Mouse (Mus musculus): ENCODE results near the gene Ank. TPM values are rescaled to one million over a fixed set of nuclear protein-coding genes. Genes with fewer than 3 reads are reported as not detected.
"Not testable (repeated sequence)": the region's sequence is repeated elsewhere in the genome, so short reads cannot be mapped to it uniquely, and the experiment has no call there.

Gene Ank
- polyA plus RNA-seq, 1 experiment from 2014 or later: 16.2 TPM

DNA sequence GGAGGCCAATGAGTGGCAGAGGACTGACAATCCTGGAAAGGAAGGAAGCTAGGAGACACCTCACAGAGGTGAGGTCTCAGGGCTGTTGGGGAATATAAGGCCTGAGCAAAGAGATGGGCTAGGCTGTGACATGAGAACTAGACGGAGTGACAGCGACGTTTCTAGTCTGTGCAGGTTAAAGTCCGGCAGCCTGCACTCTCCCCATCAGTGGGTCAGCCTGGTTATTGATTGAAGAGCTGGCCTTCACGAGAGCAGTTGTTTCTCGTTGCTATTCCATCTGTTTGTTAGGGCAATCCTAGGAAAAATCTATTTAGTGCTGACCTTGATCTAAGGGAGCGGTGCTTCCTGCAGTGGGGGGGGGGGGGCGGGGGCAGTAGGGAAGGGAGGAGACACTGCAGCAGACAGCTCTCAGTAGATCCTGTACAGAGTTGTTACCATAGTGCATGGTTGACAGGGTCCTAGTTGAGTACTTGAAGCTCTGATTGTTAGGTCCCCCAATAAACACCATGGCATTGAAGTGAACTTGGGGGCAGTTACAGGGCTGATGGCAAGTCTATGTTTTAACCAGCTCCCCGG, 21.6 kb upstream of the Ank start:
- H3K27ac ChIP-seq (replicated peaks): no peak overlapping the region
- H3K36me3 ChIP-seq (ENCODE audit: control insufficient read depth, insufficient read depth, low read length): no peaks in the 10 kb centered on the region
- no peak overlapping the region for H3K4me2 ChIP-seq (replicated peaks; ENCODE audit: low read depth)
- H3K4me3 ChIP-seq (ENCODE audit: low read depth, low read length): no peak overlapping the region
- H3K27me3 ChIP-seq (ENCODE audit: control insufficient read depth, insufficient read depth, low read length): no peaks in the 10 kb centered on the region
- TF ChIP-seq EP300 (optimal IDR thresholded peaks at IDR 0.05) (no peak), CTCF (IDR thresholded peaks at IDR 0.05; ENCODE audit: low read depth) (no peak)
- ATAC-seq (ENCODE audit: low FRiP score, low TSS enrichment) (no peak), DNase-seq (ENCODE audit: low spot score) (no peak)
- WGBS: 71% methylated on average over 8 of the region's 9 CpGs
- H3K9ac ChIP-seq (ENCODE audit: low read length): no peak overlapping the region
- no peaks in the 10 kb centered on the region for H3K9me3 ChIP-seq (ENCODE audit: control insufficient read depth, low read length)
- no peaks in the 10 kb centered on the region for H3K4me1 ChIP-seq (replicated peaks; ENCODE audit: control insufficient read depth, insufficient read depth)

DNA sequence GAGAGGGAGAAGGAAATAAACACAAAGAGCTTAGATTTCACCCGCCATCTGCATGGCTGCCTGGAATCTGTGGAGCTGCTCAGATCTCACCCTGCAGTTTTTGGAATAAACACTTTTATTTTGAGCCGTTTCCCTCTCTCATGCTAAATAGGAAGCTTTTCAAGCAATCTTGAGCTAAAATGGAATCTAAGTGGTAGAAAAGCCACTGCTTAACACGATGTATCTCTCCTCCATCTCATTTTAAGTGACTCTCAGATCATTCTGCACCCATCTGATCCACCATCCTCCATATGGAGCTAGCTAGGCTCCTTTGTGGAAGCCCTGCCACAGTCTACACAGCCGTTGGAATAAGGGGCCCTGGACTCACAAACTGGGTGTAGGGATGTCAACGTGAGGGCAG, 15.8 kb upstream of the Ank start:
- H3K9ac ChIP-seq (ENCODE audit: low read length): no peak overlapping the region
- no peak overlapping the region for H3K4me3 ChIP-seq (ENCODE audit: low read depth, low read length)
- H3K36me3 ChIP-seq (ENCODE audit: control insufficient read depth, insufficient read depth, low read length): no peaks in the 10 kb centered on the region
- no peaks in the 10 kb centered on the region for H3K4me1 ChIP-seq (replicated peaks; ENCODE audit: control insufficient read depth, insufficient read depth)
- no peak overlapping the region for H3K4me2 ChIP-seq (replicated peaks; ENCODE audit: low read depth)
- DNase-seq (ENCODE audit: low spot score) (no peak), ATAC-seq (ENCODE audit: low FRiP score, low TSS enrichment) (no peak)
- TF ChIP-seq CTCF (IDR thresholded peaks at IDR 0.05; ENCODE audit: low read depth) (no peak), EP300 (optimal IDR thresholded peaks at IDR 0.05) (no peak)
- 76% methylated on average over 5 of the region's 5 CpGs for WGBS
- no peaks in the 10 kb centered on the region for H3K27me3 ChIP-seq (ENCODE audit: control insufficient read depth, insufficient read depth, low read length)
- no peak overlapping the region for H3K27ac ChIP-seq (replicated peaks)
- no peaks in the 10 kb centered on the region for H3K9me3 ChIP-seq (ENCODE audit: control insufficient read depth, low read length)

DNA sequence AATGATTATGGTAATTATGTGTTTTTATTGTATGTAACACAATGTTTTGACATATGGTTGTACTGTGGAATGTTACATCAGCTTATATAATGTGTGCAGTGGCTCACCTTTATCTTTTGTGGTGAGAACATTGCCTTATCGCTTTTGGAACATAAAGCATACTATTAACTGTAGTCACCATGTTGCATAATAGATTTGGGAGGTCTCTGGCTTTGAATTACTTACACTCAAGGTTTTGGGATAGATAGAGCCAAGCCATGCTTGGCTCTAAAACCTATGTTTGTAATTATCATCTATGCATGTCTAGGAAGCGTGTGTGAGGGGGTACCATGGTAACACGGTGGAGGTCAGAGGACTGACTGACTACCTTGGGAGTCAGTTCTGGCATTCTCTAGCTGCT, 14.7 kb upstream of the Ank start:
- DNase-seq (ENCODE audit: low spot score): no peak
- no peak overlapping the region for H3K4me3 ChIP-seq (ENCODE audit: low read depth, low read length)
- H3K36me3 ChIP-seq (ENCODE audit: control insufficient read depth, insufficient read depth, low read length): no peaks in the 10 kb centered on the region
- TF ChIP-seq CTCF (IDR thresholded peaks at IDR 0.05; ENCODE audit: low read depth) (no peak), EP300 (optimal IDR thresholded peaks at IDR 0.05) (no peak)
- no peaks in the 10 kb centered on the region for H3K9me3 ChIP-seq (ENCODE audit: control insufficient read depth, low read length)
- H3K27me3 ChIP-seq (ENCODE audit: control insufficient read depth, insufficient read depth, low read length): no peaks in the 10 kb centered on the region
- no peaks in the 10 kb centered on the region for H3K4me1 ChIP-seq (replicated peaks; ENCODE audit: control insufficient read depth, insufficient read depth)
- no peak overlapping the region for H3K9ac ChIP-seq (ENCODE audit: low read length)
- H3K27ac ChIP-seq (replicated peaks): no peak overlapping the region
- no peak overlapping the region for H3K4me2 ChIP-seq (replicated peaks; ENCODE audit: low read depth)
- no peak for ATAC-seq (ENCODE audit: low FRiP score, low TSS enrichment)
- 78% methylated on average over 3 of the region's 3 CpGs for WGBS

DNA sequence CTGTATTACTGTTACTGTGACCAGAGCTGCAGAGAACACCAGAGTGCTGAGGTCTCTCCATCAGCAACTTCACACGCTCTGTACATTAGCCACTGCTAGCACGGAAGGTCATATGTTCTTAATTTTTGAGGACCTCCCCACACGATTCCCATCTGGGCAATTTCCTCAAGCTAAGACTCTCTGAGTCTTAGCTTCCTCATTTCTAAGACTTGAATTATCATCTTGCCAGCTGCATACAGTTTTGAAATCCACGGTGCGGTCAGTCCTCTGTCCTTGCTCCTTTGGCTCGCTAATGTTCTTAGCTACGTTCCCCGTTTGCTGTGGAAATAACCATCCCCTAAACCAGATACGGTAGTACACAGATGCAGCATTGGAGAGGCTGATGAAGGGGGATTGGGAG, 14.0 kb upstream of the Ank start:
- no peak overlapping the region for H3K9ac ChIP-seq (ENCODE audit: low read length)
- no peak for DNase-seq (ENCODE audit: low spot score)
- TF ChIP-seq EP300 (optimal IDR thresholded peaks at IDR 0.05) (no peak), CTCF (IDR thresholded peaks at IDR 0.05; ENCODE audit: low read depth) (no peak)

GRCm38 (mm10) chr15:27457001-27457400, 9.5 kb upstream of the Ank start:
- DNase-seq (ENCODE audit: low spot score): no peak
- Histone ChIP-seq H3K9ac (ENCODE audit: low read length) (no peak overlapping the region), H3K4me2 (replicated peaks; ENCODE audit: low read depth) (no peak overlapping the region), H3K4me1 (replicated peaks; ENCODE audit: control insufficient read depth, insufficient read depth) (no peaks in the 10 kb centered on the region), H3K4me3 (ENCODE audit: low read depth, low read length) (no peak overlapping the region), H3K9me3 (ENCODE audit: control insufficient read depth, low read length) (no peaks in the 10 kb centered on the region), H3K36me3 (ENCODE audit: control insufficient read depth, insufficient read depth, low read length) (no peaks in the 10 kb centered on the region), H3K27ac (replicated peaks) (no peak overlapping the region), H3K27me3 (ENCODE audit: control insufficient read depth, insufficient read depth, low read length) (no peaks in the 10 kb centered on the region)
- 68% methylated on average over 2 of the region's 2 CpGs for WGBS
- no peak for ATAC-seq (ENCODE audit: low FRiP score, low TSS enrichment)
- no peak for TF ChIP-seq EP300 (optimal IDR thresholded peaks at IDR 0.05)
- no peak for TF ChIP-seq CTCF (IDR thresholded peaks at IDR 0.05; ENCODE audit: low read depth)

More for the DNA sequence above, 14.0 kb upstream of the Ank start:
- no peak for ATAC-seq (ENCODE audit: low FRiP score, low TSS enrichment)
- H3K27me3 ChIP-seq (ENCODE audit: control insufficient read depth, insufficient read depth, low read length): no peaks in the 10 kb centered on the region
- no peak overlapping the region for H3K4me2 ChIP-seq (replicated peaks; ENCODE audit: low read depth)
- no peaks in the 10 kb centered on the region for H3K9me3 ChIP-seq (ENCODE audit: control insufficient read depth, low read length)
- no peaks in the 10 kb centered on the region for H3K36me3 ChIP-seq (ENCODE audit: control insufficient read depth, insufficient read depth, low read length)
- H3K4me1 ChIP-seq (replicated peaks; ENCODE audit: control insufficient read depth, insufficient read depth): no peaks in the 10 kb centered on the region
- no peak overlapping the region for H3K27ac ChIP-seq (replicated peaks)
- 74% methylated on average over 9 of the region's 9 CpGs for WGBS
- H3K4me3 ChIP-seq (ENCODE audit: low read depth, low read length): no peak overlapping the region

- not testable (repeated sequence) for H3K9ac ChIP-seq (ENCODE audit: low read length); H3K27ac ChIP-seq (replicated peaks); H3K4me2 ChIP-seq (replicated peaks; ENCODE audit: low read depth); DNase-seq (ENCODE audit: low spot score); H3K4me3 ChIP-seq (ENCODE audit: low read depth, low read length); ATAC-seq (ENCODE audit: low FRiP score, low TSS enrichment); H3K27me3 ChIP-seq (ENCODE audit: control insufficient read depth, insufficient read depth, low read length); H3K36me3 ChIP-seq (ENCODE audit: control insufficient read depth, insufficient read depth, low read length); H3K4me1 ChIP-seq (replicated peaks; ENCODE audit: control insufficient read depth, insufficient read depth); H3K9me3 ChIP-seq (ENCODE audit: control insufficient read depth, low read length)
- 50% methylated on average over 14 of the region's 14 CpGs for WGBS
These were observed 6.7 kb upstream of the Ank start for GRCm38 (mm10) chr15:27459781-27460180.
